Mouse (Mus musculus) thymus, adult 2 months (tissue): Measurements from ENCODE around the gene Syt5. TPM values are rescaled to one million over a fixed set of nuclear protein-coding genes. Genes with fewer than 3 reads are reported as not detected.

Experiments
- DNase-seq: peaks from one replicate; pipeline ENCODE4 v3.0.0; 2021
- H3K27ac ChIP-seq: fragments of 200-500 bp; 2 replicates; pipeline ENCODE4 v1.5.1; 2012; ENCODE audit warnings: low read length, control low read depth; ENCODE audit not compliant: control insufficient read depth, insufficient read depth
- H3K27me3 ChIP-seq: fragments of 200-500 bp; 2 replicates; pipeline ENCODE4 v1.6.1; 2012; ENCODE audit warnings: mild to moderate bottlenecking, low read length, moderate library complexity, mixed read lengths; ENCODE audit not compliant: control insufficient read depth, insufficient read depth
- H3K36me3 ChIP-seq: fragments of 200-500 bp; 2 replicates; pipeline ENCODE4 v1.6.1; 2012; ENCODE audit warnings: mild to moderate bottlenecking, low read length, moderate library complexity; ENCODE audit not compliant: control insufficient read depth, insufficient read depth
- H3K4me1 ChIP-seq: fragments of 200-500 bp; replicated peaks from 2 replicates; pipeline ENCODE4 v1.6.1; 2012; ENCODE audit warnings: low read length; ENCODE audit not compliant: control insufficient read depth, insufficient read depth
- H3K4me3 ChIP-seq: fragments of 200-500 bp; 2 replicates; pipeline ENCODE4 v1.5.1; 2012; ENCODE audit warnings: mild to moderate bottlenecking, low read length, control low read depth, moderate library complexity; ENCODE audit not compliant: control insufficient read depth, insufficient read depth
- CTCF ChIP-seq: fragments of 200-500 bp; IDR thresholded peaks from 2 replicates; pipeline ENCODE4 v1.5.1; 2012; ENCODE audit warnings: mild to moderate bottlenecking, control low read depth, low read length, moderate library complexity, borderline replicate concordance; ENCODE audit not compliant: control insufficient read depth, poor library complexity, insufficient read depth; ENCODE audit errors: extremely low read depth
- POLR2A ChIP-seq: fragments of 200-500 bp; IDR thresholded peaks from 2 replicates; pipeline ENCODE4 v1.6.1; 2012; ENCODE audit warnings: mild to moderate bottlenecking, low read length, control low read depth, moderate library complexity; ENCODE audit not compliant: control insufficient read depth, poor library complexity, insufficient read depth; ENCODE audit errors: extremely low read depth
- WGBS: fragments of 180-500 bp; shearing (Covaris S2); methylation state at CpG from one replicate; pipeline ENCODE4 v1.1.7; 2018; 5-methylcytosine and 5-hydroxymethylcytosine counted together
- polyA plus RNA-seq: library from polyadenylated mRNA; depleted of rRNA; stranded (reverse); fragments of >200 nt; gene quantifications from 2 replicates; pipeline ENCODE4 v1.2.3, GENCODE M21; 2012

Syt5 gene
- polyA plus RNA-seq, 1 experiment: 0.39 TPM

DNA sequence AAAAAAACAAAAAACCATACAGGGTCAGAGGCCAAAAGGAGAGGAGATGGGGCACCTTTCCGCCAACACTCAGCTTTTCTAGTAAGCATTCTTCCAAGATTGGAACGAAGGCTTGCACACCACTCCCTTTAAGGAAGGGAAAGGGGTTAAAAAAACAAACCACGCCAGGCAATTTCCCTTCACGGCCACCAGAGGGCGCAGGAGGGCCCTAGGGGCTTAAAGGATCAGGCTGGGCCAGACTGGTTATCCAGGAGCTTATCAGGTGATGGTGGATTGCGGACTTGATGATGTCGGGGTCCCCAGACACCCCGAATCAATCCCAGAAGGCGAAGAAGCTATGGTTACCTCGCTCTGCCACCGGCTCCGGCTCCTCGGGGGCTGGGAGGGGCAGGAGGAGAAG, 34.1 kb downstream of the Syt5 start:
- TF ChIP-seq POLR2A (no peak), CTCF (peak; percentile 83)
- H3K27ac ChIP-seq: no peak overlapping the region
- H3K27me3 ChIP-seq: no peaks in the 10 kb centered on the region
- WGBS: 41% methylated on average over 13 of the region's 13 CpGs
- H3K36me3 ChIP-seq: no peaks in the 10 kb centered on the region
- peak; percentile 47 for DNase-seq
- no peak overlapping the region for H3K4me3 ChIP-seq
- H3K4me1 ChIP-seq: peaks cover 17% of the 10 kb centered on the region

GRCm38 (mm10) chr7:4511489-4512224, 35.7 kb downstream of the Syt5 start:
- Histone ChIP-seq H3K27me3 (no peaks in the 10 kb centered on the region), H3K4me3 (no peak overlapping the region), H3K36me3 (no peaks in the 10 kb centered on the region), H3K4me1 (peaks cover 14% of the 10 kb centered on the region), H3K27ac (no peak overlapping the region)
- WGBS: 92% methylated on average over 8 of the region's 8 CpGs
- no peak for TF ChIP-seq POLR2A
- no peak for DNase-seq

- Histone ChIP-seq H3K27ac (peak overlapping the region; percentile 47; the same call in 1 of the 2 replicates), H3K4me3 (no peak overlapping the region), H3K36me3 (no peaks in the 10 kb centered on the region), H3K4me1 (peaks cover 14% of the 10 kb centered on the region), H3K27me3 (no peaks in the 10 kb centered on the region)
- DNase-seq: peak; percentile 84
- WGBS: 31% methylated on average over 24 of the region's 24 CpGs
- TF ChIP-seq CTCF (peak; percentile 91), POLR2A (no peak)
Measured at GRCm38 (mm10) chr7:4509863-4510608, 37.3 kb downstream of the Syt5 start.

DNA sequence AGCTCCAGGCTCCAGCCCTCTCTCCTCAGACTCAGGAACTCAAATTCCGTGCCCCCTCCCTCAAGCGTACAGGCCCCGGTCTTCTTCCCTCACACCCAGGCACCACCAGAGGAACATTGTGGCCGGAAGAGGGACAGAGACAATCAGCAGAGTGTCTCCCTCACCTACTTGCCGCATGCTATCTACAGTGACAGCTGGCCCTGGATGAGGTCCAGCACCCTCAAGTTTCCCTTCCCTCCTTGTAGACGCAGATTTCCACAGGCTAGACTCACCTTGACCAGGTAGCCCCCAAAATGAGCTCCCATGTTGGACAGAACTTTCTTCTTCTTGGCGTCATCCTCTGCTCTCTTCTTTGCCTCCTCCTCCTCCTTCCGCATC, 38.6 kb downstream of the Syt5 start:
- Histone ChIP-seq H3K4me3 (no peak overlapping the region), H3K27me3 (no peaks in the 10 kb centered on the region), H3K36me3 (no peaks in the 10 kb centered on the region), H3K27ac (peak overlapping the region; percentile 15; the same call in 1 of the 2 replicates), H3K4me1 (peaks cover 14% of the 10 kb centered on the region)
- DNase-seq: no peak
- WGBS: 79% methylated on average over 8 of the region's 8 CpGs
- TF ChIP-seq POLR2A: no peak
- TF ChIP-seq CTCF: no peak

DNA sequence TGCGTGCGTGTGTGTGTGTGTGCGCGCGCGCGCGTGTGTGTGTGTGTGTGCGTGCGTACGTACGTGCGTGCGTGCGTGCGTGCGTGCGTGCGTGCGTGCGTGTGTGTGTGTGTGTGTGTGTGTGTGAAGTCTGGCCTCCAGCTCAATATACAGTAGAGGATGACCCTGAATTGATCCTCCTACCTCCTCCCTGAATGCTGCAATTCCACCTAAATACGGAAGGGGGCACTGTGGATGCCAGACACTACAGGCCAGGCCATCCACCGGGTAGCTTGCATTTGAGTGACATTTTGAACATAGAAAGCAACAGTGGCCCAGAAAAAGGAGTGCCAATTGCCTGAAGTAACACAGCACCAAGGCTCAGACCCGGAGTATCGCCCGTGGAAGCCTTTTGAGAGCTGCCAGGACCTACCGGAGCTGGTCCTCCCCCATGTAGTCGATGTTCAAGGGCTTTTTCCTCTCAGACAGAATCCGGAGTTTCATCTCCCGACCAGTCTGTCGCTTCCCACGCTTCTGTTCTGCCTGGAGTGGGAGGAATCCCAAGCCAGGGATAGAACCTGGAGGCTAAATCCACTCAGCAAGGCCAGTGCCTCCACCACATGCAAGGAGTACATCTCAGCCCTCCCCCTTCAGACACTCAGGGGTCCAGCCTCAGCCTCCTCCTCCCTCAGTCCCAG, 39.1 kb downstream of the Syt5 start:
- Histone ChIP-seq H3K36me3 (no peaks in the 10 kb centered on the region), H3K27ac (no peak overlapping the region), H3K4me1 (peaks cover 14% of the 10 kb centered on the region), H3K4me3 (no peak overlapping the region), H3K27me3 (no peaks in the 10 kb centered on the region)
- 69% methylated on average over 32 of the region's 32 CpGs for WGBS
- TF ChIP-seq CTCF (no peak), POLR2A (no peak)
- no peak for DNase-seq

DNA sequence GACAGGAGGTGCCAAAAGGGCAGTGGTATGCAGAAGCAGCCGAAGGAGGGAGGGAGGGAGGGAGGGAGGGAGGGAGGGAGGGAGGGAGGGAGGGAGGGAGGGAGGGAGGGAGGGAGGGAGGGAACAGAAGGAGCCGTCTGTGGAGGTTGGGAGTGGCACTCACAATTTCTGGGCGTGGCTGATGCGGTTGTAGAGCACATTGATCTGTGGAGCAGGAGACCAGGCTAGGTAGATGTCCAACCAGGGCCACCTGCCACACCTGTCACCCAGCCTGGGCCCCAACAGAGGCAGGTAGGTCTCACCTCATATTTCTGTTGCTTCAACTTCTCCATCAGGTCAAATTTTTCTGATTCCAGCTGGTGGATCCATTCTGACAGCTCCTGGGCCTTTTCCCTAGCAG, 40.1 kb downstream of the Syt5 start:
- no peak overlapping the region for H3K4me3 ChIP-seq
- H3K27me3 ChIP-seq: no peaks in the 10 kb centered on the region
- no peak overlapping the region for H3K27ac ChIP-seq
- WGBS: 81% methylated on average over 3 of the region's 4 CpGs
- TF ChIP-seq CTCF: no peak
- no peak for TF ChIP-seq POLR2A
- H3K36me3 ChIP-seq: no peaks in the 10 kb centered on the region
- H3K4me1 ChIP-seq: peaks cover 17% of the 10 kb centered on the region
- no peak for DNase-seq
